Mouse (Mus musculus) myocyte (in vitro differentiated cells): Measurements from ENCODE around the gene Srgn.

Experiments used
- CEBPB ChIP-seq: IDR thresholded peaks from 2 replicates; pipeline ENCODE4 v1.6.1; 2011; ENCODE audit warnings: mild to moderate bottlenecking, moderate library complexity; ENCODE audit not compliant: poor library complexity, insufficient read depth, severe bottlenecking
- E2F4 ChIP-seq: IDR thresholded peaks from one replicate; pipeline ENCODE4 v1.6.1; 2011; ENCODE audit warnings: mild to moderate bottlenecking, control low read depth, moderate library complexity; ENCODE audit not compliant: insufficient read depth
- MAX ChIP-seq: IDR thresholded peaks from one replicate; pipeline ENCODE4 v1.6.1; 2011; ENCODE audit warnings: low read depth, mild to moderate bottlenecking, control low read depth
- MYOD1 ChIP-seq, 3 experiments: IDR thresholded peaks; one replicate each; pipeline ENCODE4 v1.6.1; 2011; ENCODE audit warnings: control low read depth in 2 of 3, low read depth in 2 of 3, mild to moderate bottlenecking in 2 of 3, moderate library complexity in 1 of 3; ENCODE audit not compliant: insufficient read length in 2 of 3, control insufficient read depth in 1 of 3
- MYOG ChIP-seq, 3 experiments: IDR thresholded peaks; one replicate each; pipeline ENCODE4 v1.6.1; 2011; ENCODE audit warnings: control low read depth in 2 of 3, low read depth in 2 of 3, mild to moderate bottlenecking in 2 of 3; ENCODE audit not compliant: insufficient read length in 2 of 3, control insufficient read depth in 1 of 3, insufficient read depth in 1 of 3
- POLR2A ChIP-seq: IDR thresholded peaks from one replicate; pipeline ENCODE4 v1.6.1; 2011; ENCODE audit warnings: low read depth, mild to moderate bottlenecking, control low read depth, moderate library complexity; ENCODE audit not compliant: insufficient read length
- POLR2AphosphoS2 ChIP-seq: IDR thresholded peaks from one replicate; pipeline ENCODE4 v1.6.1; 2011; ENCODE audit warnings: low read depth, control low read depth; ENCODE audit not compliant: insufficient read length
- REST ChIP-seq: IDR thresholded peaks from one replicate; pipeline ENCODE4 v1.6.1; 2011; ENCODE audit warnings: mild to moderate bottlenecking, control low read depth, moderate library complexity; ENCODE audit not compliant: insufficient read depth, insufficient read length
- SRF ChIP-seq: IDR thresholded peaks from one replicate; pipeline ENCODE4 v1.6.1; 2011; ENCODE audit warnings: low read depth; ENCODE audit not compliant: control insufficient read depth, insufficient read length
- TCF12 ChIP-seq: IDR thresholded peaks from one replicate; pipeline ENCODE4 v1.6.1; 2011; ENCODE audit warnings: mild to moderate bottlenecking, control low read depth; ENCODE audit not compliant: poor library complexity, insufficient read depth, severe bottlenecking
- USF1 ChIP-seq: IDR thresholded peaks from one replicate; pipeline ENCODE4 v1.6.1; 2011; ENCODE audit warnings: low read depth, mild to moderate bottlenecking, control low read depth, moderate library complexity

- no peak for TF ChIP-seq POLR2A
- no peak for TF ChIP-seq MYOG (IDR thresholded peaks at IDR 0.05; ENCODE audit: control insufficient read depth in 1 of 3, insufficient read depth in 1 of 3, insufficient read length in 2 of 3, low read depth in 2 of 3)
- TF ChIP-seq MAX, result no peak
- TF ChIP-seq POLR2AphosphoS2, result no peak
- TF ChIP-seq E2F4, result no peak
- TF ChIP-seq MYOD1 (IDR thresholded peaks at IDR 0.05; ENCODE audit: control insufficient read depth in 1 of 3, insufficient read length in 2 of 3, low read depth in 2 of 3), result no peak
- TF ChIP-seq TCF12, result no peak
- no peak for TF ChIP-seq SRF
- no peak for TF ChIP-seq CEBPB
- no peak for TF ChIP-seq USF1
- no peak for TF ChIP-seq REST
Measured at GRCm38 (mm10) chr10:62512855-62513254, 14.4 kb downstream of the Srgn start.
